Mouse (Mus musculus): Measurements from ENCODE around the gene Atp7a. TPM values are rescaled to one million over a fixed set of nuclear protein-coding genes. Genes with fewer than 3 reads are reported as not detected.

Atp7a gene
- polyA plus RNA-seq, 1 experiment = 0.06 TPM

DNA sequence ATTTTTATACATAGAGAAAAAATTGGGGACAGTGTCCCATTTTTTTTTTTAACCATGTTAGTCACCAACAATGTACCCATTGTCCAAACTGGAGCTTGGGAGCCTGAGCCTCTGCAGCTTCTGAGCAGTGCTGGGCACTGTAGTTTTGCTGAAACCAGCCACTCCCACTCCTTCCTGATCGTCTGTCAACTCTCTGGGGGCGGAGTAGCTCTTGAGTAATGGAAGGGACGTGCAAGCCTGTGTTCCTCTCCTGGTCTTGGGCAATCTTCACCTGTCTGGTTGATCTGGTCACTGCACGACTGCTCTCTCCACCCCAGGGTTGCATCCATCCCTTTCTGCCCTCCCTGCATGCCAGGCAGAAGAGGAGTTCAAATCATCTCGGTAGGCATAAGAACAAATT, 136.9 kb downstream of the Atp7a start:
- TF ChIP-seq FLI1 (IDR thresholded peaks at IDR 0.05; ENCODE audit: low read length) (no peak), GATA1 (IDR thresholded peaks at IDR 0.05; ENCODE audit: borderline replicate concordance, low read length) (no peak)
- Histone ChIP-seq H3K4me3 (replicated peaks) (peak overlapping the region; percentile 87), H3K4me1 (peaks cover 21% of the 10 kb centered on the region), H3K9me3 (no peaks in the 10 kb centered on the region), H3K27me3 (replicated peaks) (peaks cover 4% of the 10 kb centered on the region), H3K36me3 (replicated peaks; ENCODE audit: low read length) (no peaks in the 10 kb centered on the region)

DNA sequence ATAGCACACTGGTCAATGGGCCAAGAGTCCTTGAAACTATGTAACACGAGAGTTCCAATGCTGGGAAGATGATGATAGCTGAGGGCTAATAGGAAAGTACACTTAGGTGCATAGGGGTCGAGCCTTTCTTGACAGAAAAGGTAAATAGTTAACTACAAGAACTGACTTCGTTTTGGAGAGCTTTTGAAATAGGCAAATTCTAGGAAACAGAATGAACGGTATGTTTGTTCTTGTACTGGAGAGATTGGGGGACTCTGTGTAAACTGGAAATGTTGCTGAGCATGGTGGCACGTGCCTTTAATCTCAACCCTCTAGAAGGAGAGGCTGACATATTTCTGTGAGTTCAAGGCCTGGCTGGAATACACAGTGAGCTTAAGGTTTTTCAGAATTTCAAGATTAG, 137.5 kb downstream of the Atp7a start:
- Histone ChIP-seq H3K4me1 (peaks cover 21% of the 10 kb centered on the region), H3K9me3 (no peaks in the 10 kb centered on the region), H3K36me3 (replicated peaks; ENCODE audit: low read length) (no peaks in the 10 kb centered on the region), H3K27me3 (replicated peaks) (peaks cover 4% of the 10 kb centered on the region), H3K4me3 (replicated peaks) (no peak overlapping the region)
- TF ChIP-seq GATA1 (IDR thresholded peaks at IDR 0.05; ENCODE audit: borderline replicate concordance, low read length) = no peak
- no peak for TF ChIP-seq FLI1 (IDR thresholded peaks at IDR 0.05; ENCODE audit: low read length)

DNA sequence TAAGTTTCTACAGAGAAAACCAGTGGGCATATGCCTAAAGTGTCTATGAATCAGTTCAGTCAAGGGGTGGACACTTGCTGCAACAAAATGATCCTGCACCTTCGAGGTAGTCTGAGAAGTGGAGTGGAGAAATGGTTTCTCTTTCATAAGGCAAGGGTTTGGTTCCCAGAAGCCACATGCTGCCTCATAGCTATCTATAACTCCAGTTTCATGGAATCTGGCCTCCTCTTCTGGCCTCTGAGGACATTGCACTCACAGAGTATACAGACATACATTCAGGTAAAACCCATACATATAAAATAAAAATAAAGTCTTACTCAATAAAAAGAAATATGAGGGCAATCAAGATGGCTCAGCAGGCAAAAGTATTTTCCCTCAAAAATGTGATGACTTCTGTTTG, 138.0 kb downstream of the Atp7a start:
- Histone ChIP-seq H3K36me3 (replicated peaks; ENCODE audit: low read length) (no peaks in the 10 kb centered on the region), H3K27me3 (replicated peaks) (peaks cover 3% of the 10 kb centered on the region), H3K4me3 (replicated peaks) (peak overlapping the region; percentile 12), H3K9me3 (no peaks in the 10 kb centered on the region), H3K4me1 (peaks cover 17% of the 10 kb centered on the region)
- TF ChIP-seq FLI1 (IDR thresholded peaks at IDR 0.05; ENCODE audit: low read length) = no peak
- TF ChIP-seq GATA1 (IDR thresholded peaks at IDR 0.05; ENCODE audit: borderline replicate concordance, low read length) = no peak

DNA sequence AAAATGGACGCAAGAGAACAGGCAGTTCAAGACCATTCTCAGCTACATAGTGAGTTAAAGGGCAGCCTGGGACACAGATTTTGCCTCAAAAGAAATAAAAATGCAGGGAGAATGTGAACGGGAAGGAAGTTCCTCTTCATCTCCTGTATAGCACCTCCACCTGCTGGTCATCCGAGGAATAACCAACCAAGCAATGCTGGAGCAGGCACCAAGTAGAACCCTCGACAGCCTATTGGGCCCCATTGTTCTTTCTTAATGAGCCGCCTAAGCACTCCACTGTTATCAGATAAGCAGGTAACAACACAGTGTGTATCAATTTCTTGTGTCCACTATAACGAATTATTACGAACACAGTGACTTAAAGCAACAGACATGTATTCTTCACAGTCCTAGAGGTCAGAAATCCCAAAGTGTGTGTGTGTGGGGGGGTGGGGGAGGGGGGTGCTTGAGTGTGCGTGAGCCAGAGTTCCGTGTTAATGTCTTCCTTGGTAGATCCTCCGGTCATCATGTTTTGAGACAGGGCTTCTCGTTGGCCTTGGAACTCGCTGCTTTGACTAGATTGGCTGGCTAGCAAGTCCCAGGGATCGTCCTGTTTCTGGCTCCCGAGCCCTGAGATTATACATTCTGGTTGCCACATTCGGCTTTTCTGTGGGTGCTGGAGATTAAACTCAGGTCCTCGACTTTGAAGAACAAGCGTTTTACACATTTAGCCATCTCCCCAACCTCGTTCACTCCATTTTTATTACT, 144.2 kb downstream of the Atp7a start:
- H3K9me3 ChIP-seq = 0 out of 2 replicates have a peak, but pooled peaks cover 2% of the 10 kb centered on the region
- 0 out of 2 replicates have a peak, but pooled peaks cover 12% of the 10 kb centered on the region for H3K4me1 ChIP-seq
- TF ChIP-seq GATA1 (IDR thresholded peaks at IDR 0.05; ENCODE audit: borderline replicate concordance, low read length) = no peak
- TF ChIP-seq FLI1 (IDR thresholded peaks at IDR 0.05; ENCODE audit: low read length) = no peak
- peak overlapping the region; percentile 84 for H3K4me3 ChIP-seq (replicated peaks)
- no peaks in the 10 kb centered on the region for H3K36me3 ChIP-seq (replicated peaks; ENCODE audit: low read length)
- H3K27me3 ChIP-seq (replicated peaks) = no peaks in the 10 kb centered on the region

DNA sequence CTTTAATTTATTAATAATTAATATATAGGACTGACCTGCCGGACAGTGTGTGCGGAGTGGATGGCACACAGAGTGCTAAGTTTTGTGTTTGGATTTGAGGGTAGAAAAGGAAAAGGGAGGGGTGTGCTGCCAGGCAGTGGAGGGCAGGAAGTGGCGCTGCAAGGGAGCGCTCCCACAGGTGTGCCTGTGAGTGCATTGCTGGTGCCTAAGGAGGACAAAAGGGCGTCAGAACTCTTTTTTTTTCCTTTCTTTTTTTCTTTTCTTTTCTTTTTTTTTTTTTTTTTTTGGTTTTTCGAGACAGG, 144.7 kb downstream of the Atp7a start:
- H3K4me3 ChIP-seq (replicated peaks) = peak overlapping the region; percentile 84
- no peaks in the 10 kb centered on the region for H3K36me3 ChIP-seq (replicated peaks; ENCODE audit: low read length)
- 0 out of 2 replicates have a peak, but pooled peaks cover 12% of the 10 kb centered on the region for H3K4me1 ChIP-seq
- TF ChIP-seq GATA1 (IDR thresholded peaks at IDR 0.05; ENCODE audit: borderline replicate concordance, low read length) (no peak), FLI1 (IDR thresholded peaks at IDR 0.05; ENCODE audit: low read length) (no peak)
- no peaks in the 10 kb centered on the region for H3K27me3 ChIP-seq (replicated peaks)
- H3K9me3 ChIP-seq = 0 out of 2 replicates have a peak, but pooled peaks cover 2% of the 10 kb centered on the region

Other genes starting within 250 kb of the Atp7a start
- 6.7 TPM in 1 of 2 replicates, not detected in the other for gene Atrx, start 97.9 kb upstream of the Atp7a start, polyA plus RNA-seq (2012; ENCODE audit: insufficient read depth, low replicate concordance)
- gene Magt1, start 15.4 kb upstream of the Atp7a start, polyA plus RNA-seq (2012; ENCODE audit: insufficient read depth, low replicate concordance) = 7.8 TPM in 1 of 2 replicates, not detected in the other
- 5.5 and 18.9 TPM in 2 replicates for gene Cox7b, start 11.6 kb upstream of the Atp7a start, polyA plus RNA-seq (2012; ENCODE audit: insufficient read depth, low replicate concordance)
- 0.41 TPM in 1 of 2 replicates, not detected in the other for gene Tlr13, start 115.9 kb downstream of the Atp7a start, polyA plus RNA-seq (2012; ENCODE audit: insufficient read depth, low replicate concordance)
- 16.2 and 62.6 TPM in 2 replicates for gene Pgk1, start 159.8 kb downstream of the Atp7a start, polyA plus RNA-seq (2012; ENCODE audit: insufficient read depth, low replicate concordance)
- gene Taf9b, start 193.9 kb downstream of the Atp7a start, polyA plus RNA-seq (2012; ENCODE audit: insufficient read depth, low replicate concordance) = 0.86 TPM in 1 of 2 replicates, not detected in the other
- gene Fnd3c2, start 228.1 kb downstream of the Atp7a start, polyA plus RNA-seq (2012; ENCODE audit: insufficient read depth, low replicate concordance) = not detected in 2 replicates